Mouse (Mus musculus) MEL (cell line): ENCODE measurements around the gene Rnf19b. TPM values are rescaled to one million over a fixed set of nuclear protein-coding genes. Genes with fewer than 3 reads are reported as not detected.

ENCODE experiments used
- DNase-seq: peaks from one replicate; pipeline ENCODE4 v3.0.0; 2011; ENCODE audit warnings: low read depth, low spot score
- H3K27ac ChIP-seq: 2 replicates; pipeline ENCODE4 v1.5.1; 2012; ENCODE audit warnings: low read depth, mild to moderate bottlenecking, control low read depth, low read length, moderate library complexity; ENCODE audit not compliant: control insufficient read depth
- H3K27me3 ChIP-seq, 2 experiments: fragments of 150-350 bp in 1 of 2; sonication (generic) in 1 of 2; 2 replicates each; pipeline ENCODE4 v1.6.1; 2012; ENCODE audit warnings: low read length in 2 of 2, mild to moderate bottlenecking in 2 of 2, improper control_type of control experiment in 1 of 2, moderate library complexity in 1 of 2; ENCODE audit not compliant: insufficient read depth in 2 of 2, control insufficient read depth in 1 of 2
- H3K36me3 ChIP-seq, 2 experiments: 2 replicates each; pipeline ENCODE4 v1.6.1; 2012 to 2014; ENCODE audit warnings: low read length in 2 of 2, improper control_type of control experiment in 1 of 2, inconsistent platforms in 1 of 2, mild to moderate bottlenecking in 1 of 2; ENCODE audit not compliant: insufficient read depth in 2 of 2, control insufficient read depth in 1 of 2
- H3K4me1 ChIP-seq, 2 experiments: fragments of 150-350 bp in 1 of 2; sonication (generic) in 1 of 2; 2 replicates each; pipeline ENCODE4 v1.6.1; 2012; ENCODE audit warnings: low read length in 2 of 2, improper control_type of control experiment in 1 of 2, mild to moderate bottlenecking in 1 of 2; ENCODE audit not compliant: insufficient read depth in 2 of 2, control insufficient read depth in 1 of 2
- H3K4me3 ChIP-seq, 2 experiments: fragments of 150-350 bp in 1 of 2; sonication (generic) in 1 of 2; 2 replicates each; pipeline ENCODE4 v1.5.1; 2012; ENCODE audit warnings: low read depth in 2 of 2, low read length in 2 of 2, mild to moderate bottlenecking in 2 of 2, moderate library complexity in 2 of 2, control low read depth in 1 of 2, improper control_type of control experiment in 1 of 2; ENCODE audit not compliant: control insufficient read depth in 1 of 2, insufficient read depth in 1 of 2
- H3K79me2 ChIP-seq: 2 replicates; pipeline ENCODE4 v1.6.1; 2012; ENCODE audit warnings: mild to moderate bottlenecking, low read length, moderate library complexity; ENCODE audit not compliant: control insufficient read depth, poor library complexity, insufficient read depth
- H3K9ac ChIP-seq: 2 replicates; pipeline ENCODE4 v1.6.1; 2012; ENCODE audit warnings: low read depth, mild to moderate bottlenecking, control low read depth, low read length, moderate library complexity; ENCODE audit not compliant: control insufficient read depth, poor library complexity, severe bottlenecking
- H3K9me3 ChIP-seq: fragments of 150-350 bp; sonication (generic); replicated peaks from 2 replicates; pipeline ENCODE4 v1.6.1; 2012; ENCODE audit warnings: mild to moderate bottlenecking, low read length, improper control_type of control experiment, moderate library complexity; ENCODE audit not compliant: insufficient read depth
- BHLHE40 ChIP-seq: IDR thresholded peaks from 2 replicates; pipeline ENCODE4 v1.6.1; 2012; ENCODE audit warnings: low read depth, mild to moderate bottlenecking, inconsistent platforms, low read length, improper control_type of control experiment, borderline replicate concordance
- CHD2 ChIP-seq: IDR thresholded peaks from 2 replicates; pipeline ENCODE4 v1.6.1; 2011; ENCODE audit warnings: low read length, improper control_type of control experiment
- E2F4 ChIP-seq: IDR thresholded peaks from 2 replicates; pipeline ENCODE4 v1.6.1; 2011; ENCODE audit warnings: low read depth, low read length, improper control_type of control experiment, borderline replicate concordance
- ELF1 ChIP-seq: IDR thresholded peaks from 2 replicates; pipeline ENCODE4 v1.6.1; 2014; ENCODE audit warnings: low read depth, mild to moderate bottlenecking, inconsistent platforms, low read length, improper control_type of control experiment, moderate library complexity
- EP300 ChIP-seq, 2 experiments: IDR thresholded peaks; 2 replicates each; pipeline ENCODE4 v1.6.1; 2011; ENCODE audit warnings: improper control_type of control experiment in 2 of 2, low read length in 2 of 2, low read depth in 1 of 2, mild to moderate bottlenecking in 1 of 2
- ETS1 ChIP-seq: IDR thresholded peaks from 2 replicates; pipeline ENCODE4 v1.6.1; 2012; ENCODE audit warnings: low read depth, mild to moderate bottlenecking, inconsistent platforms, low read length, improper control_type of control experiment, moderate library complexity
- GATA1 ChIP-seq: IDR thresholded peaks from 2 replicates; pipeline ENCODE4 v1.6.1; 2011; ENCODE audit warnings: low read depth, low read length, improper control_type of control experiment
- HCFC1 ChIP-seq: IDR thresholded peaks from 2 replicates; pipeline ENCODE4 v1.6.1; 2012; ENCODE audit warnings: low read depth, mild to moderate bottlenecking, inconsistent platforms, low read length, improper control_type of control experiment, moderate library complexity
- JUND ChIP-seq: IDR thresholded peaks from 2 replicates; pipeline ENCODE4 v1.6.1; 2011; ENCODE audit warnings: low read depth, mild to moderate bottlenecking, improper control_type of control experiment, low read length
- KAT2A ChIP-seq: conservative IDR thresholded peaks from 2 replicates; pipeline ENCODE4 v1.6.1; 2012; ENCODE audit warnings: low read depth, low read length, improper control_type of control experiment, inconsistent platforms
- MAFK ChIP-seq: IDR thresholded peaks from 2 replicates; pipeline ENCODE4 v1.6.1; 2011; ENCODE audit warnings: low read depth, mild to moderate bottlenecking, low read length, improper control_type of control experiment, borderline replicate concordance
- MAX ChIP-seq: IDR thresholded peaks from 2 replicates; pipeline ENCODE4 v1.6.1; 2011; ENCODE audit warnings: low read length, improper control_type of control experiment
- MAZ ChIP-seq: IDR thresholded peaks from 2 replicates; pipeline ENCODE4 v1.6.1; 2012; ENCODE audit warnings: low read depth, mild to moderate bottlenecking, inconsistent platforms, low read length, improper control_type of control experiment
- MXI1 ChIP-seq: IDR thresholded peaks from 2 replicates; pipeline ENCODE4 v1.6.1; 2011; ENCODE audit warnings: mild to moderate bottlenecking, low read depth, low read length, improper control_type of control experiment
- MYB ChIP-seq: IDR thresholded peaks from 2 replicates; pipeline ENCODE4 v1.6.1; 2011; ENCODE audit warnings: mild to moderate bottlenecking, low read depth, low read length, improper control_type of control experiment
- NELFE ChIP-seq: IDR thresholded peaks from 2 replicates; pipeline ENCODE4 v1.6.1; 2011; ENCODE audit warnings: low read depth, low read length, improper control_type of control experiment
- NRF1 ChIP-seq: IDR thresholded peaks from 2 replicates; pipeline ENCODE4 v1.6.1; 2014; ENCODE audit warnings: low read depth, mild to moderate bottlenecking, inconsistent platforms, low read length, improper control_type of control experiment, moderate library complexity; ENCODE audit not compliant: poor library complexity, insufficient read depth, severe bottlenecking
- POLR2AphosphoS2 ChIP-seq: IDR thresholded peaks from 2 replicates; pipeline ENCODE4 v1.6.1; 2011; ENCODE audit warnings: low read length, improper control_type of control experiment
- RAD21 ChIP-seq: IDR thresholded peaks from 2 replicates; pipeline ENCODE4 v1.6.1; 2011; ENCODE audit warnings: mild to moderate bottlenecking, low read depth, low read length, improper control_type of control experiment
- RCOR1 ChIP-seq: IDR thresholded peaks from 2 replicates; pipeline ENCODE4 v1.6.1; 2012; ENCODE audit warnings: low read depth, mild to moderate bottlenecking, inconsistent platforms, low read length, improper control_type of control experiment
- SIN3A ChIP-seq: IDR thresholded peaks from 2 replicates; pipeline ENCODE4 v1.6.1; 2012; ENCODE audit warnings: low read length, improper control_type of control experiment, inconsistent platforms
- SMC3 ChIP-seq: IDR thresholded peaks from 2 replicates; pipeline ENCODE4 v1.6.1; 2011; ENCODE audit warnings: low read depth, low read length, improper control_type of control experiment
- TBP ChIP-seq: IDR thresholded peaks from 2 replicates; pipeline ENCODE4 v1.8.0; 2011; ENCODE audit warnings: low read depth, low read length, improper control_type of control experiment
- USF1 ChIP-seq: IDR thresholded peaks from 2 replicates; pipeline ENCODE4 v1.6.1; 2014; ENCODE audit warnings: low read depth, mild to moderate bottlenecking, inconsistent platforms, low read length, improper control_type of control experiment, moderate library complexity
- USF2 ChIP-seq, 2 experiments: IDR thresholded peaks; 2 replicates each; pipeline ENCODE4 v1.6.1; 2011 to 2012; ENCODE audit warnings: improper control_type of control experiment in 2 of 2, low read length in 2 of 2, borderline replicate concordance in 1 of 2, inconsistent platforms in 1 of 2, low read depth in 1 of 2, mild to moderate bottlenecking in 1 of 2; ENCODE audit not compliant: insufficient read depth in 1 of 2
- ZC3H11A ChIP-seq: IDR thresholded peaks from 2 replicates; pipeline ENCODE4 v1.6.1; 2012; ENCODE audit warnings: low read depth, mild to moderate bottlenecking, inconsistent platforms, low read length, improper control_type of control experiment
- ZKSCAN1 ChIP-seq: IDR thresholded peaks from 2 replicates; pipeline ENCODE4 v1.6.1; 2012; ENCODE audit warnings: low read depth, mild to moderate bottlenecking, inconsistent platforms, low read length, improper control_type of control experiment, moderate library complexity
- ZNF384 ChIP-seq: IDR thresholded peaks from 2 replicates; pipeline ENCODE4 v1.6.1; 2012; ENCODE audit warnings: low read depth, mild to moderate bottlenecking, inconsistent platforms, low read length, improper control_type of control experiment
- polyA plus RNA-seq, 2 experiments: library from polyadenylated mRNA; stranded (reverse) in 1 of 2; unstranded in 1 of 2; fragments of >175 nt in 1 of 2; fragments of >200 nt in 1 of 2; gene quantifications; 2 replicates each; pipeline versions ENCODE4 v1.2.1 to v1.2.4; 2012; ENCODE audit warnings: low replicate concordance in 2 of 2, low read depth in 1 of 2; ENCODE audit not compliant: insufficient read length in 2 of 2, insufficient read depth in 1 of 2, missing spikeins in 1 of 2
- total RNA-seq: library from RNA; depleted of rRNA; stranded (reverse); fragments of 300-350 nt; gene quantifications from 2 replicates; pipeline ENCODE4 v1.2.3, GENCODE M21; 2012; rRNA removed

The Rnf19b gene
- 25.5 and 26.3 TPM in 2 replicates for total RNA-seq
- polyA plus RNA-seq, result 10 to 100 TPM in 1 of 2 experiments, not detected in 1; 30.0 TPM

DNA sequence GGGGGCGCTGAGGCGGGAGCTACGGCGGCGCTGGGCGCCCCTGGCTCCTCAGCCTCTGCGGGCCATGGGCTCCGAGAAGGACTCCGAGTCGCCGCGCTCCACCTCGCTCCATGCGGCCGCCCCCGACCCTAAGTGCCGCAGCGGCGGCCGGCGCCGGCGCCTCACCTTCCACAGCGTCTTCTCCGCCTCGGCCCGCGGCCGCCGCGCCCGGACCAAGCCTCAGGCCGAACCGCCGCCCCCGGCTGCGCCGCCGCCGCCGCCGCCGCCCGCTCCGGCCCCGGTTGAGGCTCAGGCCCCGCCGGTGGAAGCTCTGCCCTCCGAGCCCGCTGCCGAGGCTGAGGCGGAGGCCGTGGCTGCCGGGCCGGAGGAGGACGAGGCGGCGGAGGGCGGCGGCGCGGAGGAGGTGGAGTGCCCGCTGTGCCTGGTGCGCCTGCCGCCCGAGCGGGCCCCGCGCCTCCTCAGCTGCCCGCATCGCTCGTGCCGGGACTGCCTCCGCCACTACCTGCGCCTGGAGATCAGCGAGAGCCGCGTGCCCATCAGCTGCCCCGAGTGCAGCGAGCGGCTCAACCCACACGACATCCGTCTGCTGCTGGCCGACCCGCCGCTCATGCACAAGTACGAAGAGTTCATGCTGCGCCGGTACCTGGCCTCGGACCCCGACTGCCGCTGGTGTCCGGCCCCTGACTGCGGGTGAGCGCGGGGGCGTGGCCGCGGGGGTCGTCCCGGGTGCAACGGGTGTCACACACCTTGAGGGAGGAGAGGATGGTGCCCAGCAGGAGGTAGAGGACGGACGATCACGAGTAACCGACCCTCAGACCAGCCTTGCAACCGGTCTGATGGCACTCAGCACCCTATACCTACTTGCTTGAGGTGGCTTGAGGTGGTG lies at the start of gene Rnf19b:
Gene Rnf19b, plus strand, starts transcription at position 65 of the 886 bp plus-strand sequence.
- peak; percentile 64 for DNase-seq
- Histone ChIP-seq H3K36me3 (peaks cover 0 to 36% of the 10 kb centered on the region in 2 experiments; a peak in 2 of 4 replicates), H3K27me3 (no peaks in the 10 kb centered on the region), H3K4me1 (peaks cover 18 to 23% of the 10 kb centered on the region in 2 experiments), H3K4me3 (peak within 1 kb of the TSS; percentile 79 to 88), H3K9me3 (no peaks in the 10 kb centered on the region), H3K27ac (peak within 1 kb of the TSS; percentile 82)
- no peak for TF ChIP-seq ZC3H11A
- 0 out of 2 replicates have a peak, but pooled peaks have one; percentile 25 for TF ChIP-seq HCFC1
- TF ChIP-seq, all 39 proteins: peak for 1
- Histone ChIP-seq H3K9ac (peak within 1 kb of the TSS; percentile 86), H3K79me2 (peaks cover 31% of the 10 kb centered on the region)

DNA sequence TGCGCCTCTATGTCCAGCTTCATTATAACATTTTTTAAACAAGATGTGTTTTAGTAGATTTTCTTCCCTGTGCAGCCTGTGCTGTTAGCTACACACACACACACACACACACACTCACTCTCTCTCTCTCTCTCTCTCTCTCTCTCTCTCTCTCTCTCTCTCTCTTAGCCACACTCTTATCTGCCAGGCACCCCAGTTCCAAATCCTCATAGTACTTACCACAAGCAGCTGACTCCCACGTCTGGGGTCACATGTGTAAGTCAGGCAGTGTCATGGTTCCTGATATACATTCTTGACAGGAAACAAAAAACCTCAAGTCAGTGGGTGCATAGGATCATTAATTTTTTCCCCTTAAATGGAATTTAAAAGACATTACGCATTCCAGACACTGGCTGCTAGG lies 49.4 kb upstream of the Rnf19b start:
- Histone ChIP-seq H3K27me3 (no peaks in the 10 kb centered on the region), H3K4me3 (no peak overlapping the region), H3K36me3 (peaks cover 28 to 57% of the 10 kb centered on the region in 2 experiments), H3K27ac (peak overlapping the region; percentile 88), H3K4me1 (peaks cover 21 to 52% of the 10 kb centered on the region in 2 experiments), H3K9ac (peak overlapping the region; percentile 21; the same call in 1 of the 2 replicates), H3K79me2 (0 out of 2 replicates have a peak, but pooled peaks cover 2% of the 10 kb centered on the region), H3K9me3 (no peaks in the 10 kb centered on the region)
- DNase-seq, result peak; percentile 88
- TF ChIP-seq MXI1 (peak; percentile 95), CHD2 (peak; percentile 24; the same call in 1 of the 2 replicates), TBP (no peak), NELFE (no peak), USF1 (peak; percentile 90), KAT2A (0 out of 2 replicates have a peak, but pooled peaks have one; percentile 30), GATA1 (peak; percentile 82), SMC3 (peak; percentile 15; the same call in 1 of the 2 replicates), E2F4 (no peak), RAD21 (no peak; the same call in 1 of the 2 replicates), MAX (peak; percentile 72), SIN3A (peak; percentile 98), ELF1 (0 out of 2 replicates have a peak, but pooled peaks have one; percentile 28), ZNF384 (peak; percentile 79), MAZ (peak; percentile 63), USF2 (IDR thresholded peaks at IDR 0.05; ENCODE audit: borderline replicate concordance in 1 of 2, insufficient read depth in 1 of 2, low read depth in 1 of 2, low read length in 2 of 2) (peak in 1 of 2 experiments; percentile 62; a peak in 1 of 4 replicates), MYB (no peak), ZKSCAN1 (peak; percentile 19; the same call in 1 of the 2 replicates), RCOR1 (peak; percentile 87), NRF1 (no peak), JUND (peak; percentile 99), HCFC1 (peak; percentile 67), EP300 (IDR thresholded peaks at IDR 0.05; ENCODE audit: low read depth in 1 of 2, low read length in 2 of 2) (peak; percentile 87 to 91), ETS1 (peak; percentile 100), BHLHE40 (peak; percentile 90), MAFK (no peak; the same call in 1 of the 2 replicates), POLR2AphosphoS2 (0 out of 2 replicates have a peak, but pooled peaks have one; percentile 25)
